Mouse (Mus musculus) erythroid progenitor cell, adult 5-6 weeks (primary cell): ENCODE results near the gene Agbl1. TPM values are rescaled to one million over a fixed set of nuclear protein-coding genes. Genes with fewer than 3 reads are reported as not detected.
"Not testable (repeated sequence)": the region's sequence is repeated elsewhere in the genome, so short reads cannot be mapped to it uniquely, and the experiment has no call there.

Experiments used
- ATAC-seq: replicated peaks from 2 replicates; pipeline ENCODE4 v1.8.0; 2016; ENCODE audit warnings: moderate number of reproducible peaks, mild to moderate bottlenecking, moderate TSS enrichment, inconsistent platforms; ENCODE audit not compliant: poor library complexity, low FRiP score, severe bottlenecking
- total RNA-seq, 2 experiments: library from RNA; stranded (forward) in 1 of 2; stranded (reverse) in 1 of 2; fragments of 150-400 nt in 1 of 2; fragments of 186-747, 209-891 nt in 1 of 2; gene quantifications; 2 replicates each; pipeline versions ENCODE4 v1.2.3 to v1.2.4; 2015 to 2017; ENCODE audit warnings: low replicate concordance in 2 of 2

Agbl1 gene
- 0.42 and 1.1 TPM in 2 replicates for total RNA-seq (2015; ENCODE audit: low replicate concordance)
- total RNA-seq (2017; ENCODE audit: low replicate concordance) = 1.1 TPM in 1 of 2 replicates, not detected in the other

GRCm38 (mm10) chr7:76229311-76229937 is at the start of gene Agbl1:
Agbl1 (plus strand) TSS chr7:76229887.
- ATAC-seq = no peak

- ATAC-seq = no peak
These were observed 44.6 kb upstream of the Agbl1 start for GRCm38 (mm10) chr7:76185005-76185658.

DNA sequence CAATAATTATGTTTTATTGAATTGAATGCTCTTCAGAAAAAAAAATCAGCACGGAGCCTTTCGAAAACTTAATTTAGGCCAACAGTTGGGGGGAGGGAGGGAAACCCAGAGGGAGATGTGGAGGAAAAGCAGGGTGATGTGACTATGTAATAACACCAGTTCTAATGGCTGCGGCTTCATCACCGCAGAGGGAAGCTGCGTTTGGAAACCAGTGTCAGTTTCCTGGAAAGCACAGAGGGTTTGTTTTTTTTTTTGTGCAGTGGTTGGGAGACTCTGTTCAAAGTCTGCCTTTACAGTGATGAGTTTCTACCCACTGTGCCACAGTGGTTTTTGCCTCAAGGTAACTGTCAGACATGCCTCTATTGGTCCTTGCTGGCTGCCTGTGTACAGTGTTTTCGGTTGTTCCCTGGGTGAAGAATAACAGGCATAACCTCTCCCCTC is 44.0 kb upstream of the Agbl1 start:
- ATAC-seq = no peak

GRCm38 (mm10) chr7:76218546-76218945 is 11.1 kb upstream of the Agbl1 start:
- no peak for ATAC-seq

GRCm38 (mm10) chr7:76219797-76220469 is 9.8 kb upstream of the Agbl1 start:
- no peak for ATAC-seq

- ATAC-seq = no peak
These were observed 7.0 kb upstream of the Agbl1 start for GRCm38 (mm10) chr7:76222691-76223090.

- no peak for ATAC-seq
These were observed 806 bp upstream of the Agbl1 start for GRCm38 (mm10) chr7:76228881-76229280.

DNA sequence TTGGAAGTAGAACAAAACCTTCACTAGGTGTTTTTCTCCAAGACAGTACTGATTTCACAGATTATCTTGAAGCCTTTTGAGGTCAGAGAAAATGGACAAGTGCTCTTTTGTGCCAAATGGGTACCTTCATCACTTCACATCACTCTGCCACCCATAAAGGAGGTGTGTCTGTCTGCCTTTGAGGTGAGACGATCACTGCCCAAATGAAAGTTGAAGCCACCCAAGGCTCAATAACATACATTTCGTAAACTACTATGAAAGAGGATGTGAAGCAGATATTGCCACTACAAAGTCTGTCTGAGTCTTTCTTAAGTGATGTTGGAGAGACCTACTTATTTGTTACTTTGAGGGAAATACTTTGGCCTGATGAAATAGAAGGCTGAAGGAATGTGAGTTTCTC is 4.6 kb downstream of the Agbl1 start:
- no peak for ATAC-seq

DNA sequence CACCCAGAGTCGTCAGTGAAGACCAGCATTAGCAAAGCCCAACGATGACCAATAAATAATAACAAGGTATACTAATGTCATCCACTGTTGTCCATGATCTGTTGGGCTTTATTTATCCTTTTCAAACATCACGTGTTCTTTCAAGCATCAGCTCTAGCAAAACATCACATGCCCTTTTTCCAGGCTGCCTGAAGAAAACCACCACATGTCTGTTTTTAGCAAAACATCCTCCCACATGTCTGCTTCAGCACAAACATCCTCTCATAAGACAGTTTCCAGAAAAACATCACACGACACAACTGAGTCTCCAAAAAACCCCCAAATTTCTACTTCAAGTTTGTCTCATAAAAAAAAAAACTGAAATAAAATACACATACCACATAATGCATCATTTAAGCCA is 7.8 kb downstream of the Agbl1 start:
- ATAC-seq = no peak

- ATAC-seq = not testable (repeated sequence)
These were observed 15.2 kb downstream of the Agbl1 start for GRCm38 (mm10) chr7:76244839-76245238.

DNA sequence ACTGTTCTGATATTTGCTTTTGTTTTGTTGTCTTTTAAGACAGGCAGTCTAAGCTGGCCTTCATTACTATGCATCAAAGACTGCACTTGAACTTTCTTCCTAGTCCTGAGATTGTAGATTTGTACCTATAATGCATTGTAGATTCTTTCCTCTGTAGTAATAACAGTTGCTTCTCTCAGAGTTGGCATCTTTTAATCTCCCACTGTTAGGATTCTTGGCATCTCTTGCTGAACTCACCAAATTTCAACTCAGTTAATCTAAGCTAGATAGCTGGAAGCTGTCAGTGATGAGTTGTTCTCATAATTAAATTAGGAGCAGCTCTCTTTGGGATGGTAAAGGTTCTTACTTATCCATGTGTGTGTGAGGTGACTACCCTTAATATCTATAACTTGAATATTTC is 45.4 kb downstream of the Agbl1 start:
- ATAC-seq = no peak

DNA sequence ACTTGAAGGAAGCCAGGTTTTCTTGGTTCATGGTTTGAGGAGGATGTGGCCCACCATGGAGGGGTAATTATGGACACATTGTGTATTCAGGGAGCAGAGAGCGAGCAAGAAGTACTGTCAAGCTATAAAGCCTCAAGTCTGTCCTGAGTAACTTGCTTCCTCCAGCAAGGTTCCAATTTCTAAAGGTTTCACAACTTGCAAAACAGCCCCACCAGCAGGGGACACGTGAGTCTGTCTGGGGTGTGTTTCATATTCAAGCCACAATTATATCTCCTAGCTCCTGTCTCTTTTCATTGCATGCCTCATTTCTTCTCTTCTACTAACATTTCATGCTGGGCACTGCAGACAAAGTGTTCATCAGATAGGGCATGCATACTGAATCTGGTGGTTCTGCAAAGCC is 53.1 kb downstream of the Agbl1 start:
- ATAC-seq = no peak

- no peak for ATAC-seq
These were observed 57.8 kb downstream of the Agbl1 start for GRCm38 (mm10) chr7:76287531-76287930.

DNA sequence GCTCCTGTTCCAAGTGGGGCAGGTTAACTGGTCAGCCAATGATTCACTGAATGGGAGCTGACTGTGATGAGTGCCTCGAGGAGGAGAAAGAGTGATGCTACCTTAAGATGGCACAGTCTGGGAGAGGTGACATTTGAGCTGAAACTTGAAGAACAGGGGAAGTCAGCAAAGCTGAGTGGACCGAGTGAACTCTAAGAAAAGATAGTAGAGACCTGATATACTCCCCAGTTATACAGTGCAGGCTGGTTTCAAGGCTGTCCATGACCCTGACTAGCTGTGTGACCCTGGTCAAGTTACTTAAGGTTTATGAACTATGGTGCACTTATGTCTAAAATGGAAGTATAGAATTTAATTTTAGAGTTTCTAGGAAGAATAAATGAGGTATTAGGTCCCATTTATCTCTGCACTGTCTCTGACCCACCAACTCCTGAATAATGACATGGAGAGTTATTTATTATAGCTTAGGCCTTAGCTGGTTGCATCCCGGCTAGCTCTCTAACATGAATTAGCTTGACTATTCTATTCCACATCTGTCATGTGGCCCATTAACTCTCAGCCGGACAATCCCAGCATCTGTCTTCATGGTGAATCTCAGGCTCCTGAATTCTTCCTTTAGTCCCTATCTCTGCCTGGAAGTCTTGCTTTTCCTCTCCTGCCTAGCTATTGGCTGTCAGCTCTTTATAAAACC is 92.3 kb downstream of the Agbl1 start:
- no peak for ATAC-seq

- no peak for ATAC-seq
These were observed 96.4 kb downstream of the Agbl1 start for GRCm38 (mm10) chr7:76326091-76326490.

DNA sequence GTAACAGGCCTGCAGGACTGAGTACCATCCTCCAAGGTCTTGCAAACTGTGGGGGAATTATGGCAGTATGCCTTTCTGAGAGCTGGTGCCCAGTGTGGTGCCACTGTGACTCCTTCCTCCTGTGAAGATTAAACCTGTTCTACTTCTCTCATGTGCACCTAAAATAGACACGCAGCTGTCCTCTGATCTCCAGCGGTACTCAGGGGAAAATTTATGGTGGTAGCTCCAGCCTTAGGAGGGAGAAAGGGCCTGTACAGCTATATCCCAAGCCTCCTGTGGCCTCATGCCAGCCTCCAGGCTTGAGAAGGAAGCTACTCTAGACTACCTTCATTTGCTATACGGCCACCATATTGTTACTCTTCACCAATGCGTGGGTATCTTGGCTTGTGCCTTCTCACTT is 109.6 kb downstream of the Agbl1 start:
- no peak for ATAC-seq

GRCm38 (mm10) chr7:76341601-76342000 is 111.9 kb downstream of the Agbl1 start:
- no peak for ATAC-seq

DNA sequence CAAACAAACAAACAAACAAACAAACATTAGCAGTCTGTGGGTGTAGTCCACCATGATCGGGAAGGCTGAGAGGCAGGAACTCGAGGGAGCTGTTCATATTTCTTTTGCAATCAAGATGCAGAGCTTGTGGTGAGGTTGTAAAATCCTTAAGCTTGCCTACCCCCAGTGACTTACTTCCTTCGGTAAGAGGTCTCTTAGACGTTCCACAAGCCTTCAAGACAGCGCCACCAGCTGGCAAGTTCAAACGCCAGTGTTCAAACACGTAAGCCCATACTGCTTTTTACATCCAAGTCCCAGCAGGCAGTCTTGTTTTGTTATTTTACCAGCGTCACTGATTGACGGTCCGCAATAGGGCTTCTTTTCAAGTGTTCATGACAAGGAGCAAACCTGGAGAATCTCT is 123.8 kb downstream of the Agbl1 start:
- ATAC-seq = no peak

- ATAC-seq = no peak
These were observed 124.8 kb downstream of the Agbl1 start for GRCm38 (mm10) chr7:76354510-76354909.

DNA sequence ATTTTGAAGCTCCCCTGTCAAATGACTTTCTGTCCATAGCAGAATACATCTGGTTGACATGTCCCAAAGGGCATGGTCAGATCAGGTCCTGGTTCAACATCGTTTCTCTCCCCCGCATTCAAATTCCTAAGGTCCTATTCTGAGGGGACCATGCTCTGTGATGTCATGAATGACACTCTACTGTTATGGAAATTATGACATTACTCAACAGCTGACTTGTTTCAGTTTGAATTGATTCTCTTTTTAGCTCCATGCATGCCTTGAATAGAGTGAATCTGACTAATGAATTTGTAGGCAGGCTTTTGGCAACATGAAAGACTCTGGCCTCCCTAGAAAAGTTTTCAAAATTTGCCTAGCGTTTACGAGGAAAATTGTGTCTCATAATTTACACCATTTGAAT is 141.6 kb downstream of the Agbl1 start:
- ATAC-seq = no peak
